Mouse (Mus musculus): ENCODE results near the gene Riox1.

- TF ChIP-seq CTCF (IDR thresholded peaks at IDR 0.05; ENCODE audit: low read depth) (no peak), EP300 (IDR thresholded peaks at IDR 0.05; ENCODE audit: low read depth) (no peak)
Observed at GRCm38 (mm10) chr12:83927747-83928146, 22.7 kb upstream of the Riox1 start.

Measured in liver, embryonic 14.5 days (tissue).